Mouse (Mus musculus): Measurements from ENCODE around the gene Nrxn3. TPM values are rescaled to one million over a fixed set of nuclear protein-coding genes. Genes with fewer than 3 reads are reported as not detected.

The Nrxn3 gene
- polyA plus RNA-seq, 1 experiment from 2014 or later, result 3.7 TPM

DNA sequence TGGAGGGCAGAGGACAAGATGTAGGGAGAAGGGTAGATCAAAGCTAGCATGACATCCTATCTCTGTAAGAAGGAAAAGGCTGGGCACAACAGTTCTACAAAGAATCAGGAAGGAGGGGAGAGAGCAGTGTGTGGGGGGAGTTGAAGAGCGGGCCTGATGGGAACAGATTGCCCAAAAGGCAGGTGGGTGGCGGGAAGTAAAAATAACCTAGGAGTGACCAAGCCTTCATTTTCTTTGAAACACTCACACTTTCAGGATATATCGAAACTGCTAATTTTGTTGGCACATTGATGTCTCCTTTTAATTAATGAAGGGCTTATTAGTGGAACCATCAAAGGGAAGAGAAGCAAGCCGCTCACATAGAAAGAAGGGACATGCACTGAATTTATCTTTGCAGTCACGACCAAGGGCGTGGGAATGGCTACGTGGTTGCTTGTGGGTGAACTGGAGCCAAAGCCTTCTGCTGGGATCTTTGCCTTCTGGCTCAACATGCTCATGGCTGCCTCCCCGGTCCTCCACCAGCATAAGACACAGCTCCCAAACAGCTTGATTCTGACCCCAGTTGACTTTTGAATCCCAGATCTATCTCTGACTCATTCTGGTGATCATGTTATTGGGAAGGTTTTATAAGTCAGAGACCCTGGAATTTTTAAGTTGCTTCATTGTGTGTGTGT, 371.3 kb downstream of the Nrxn3 start:
- no peak for ATAC-seq (ENCODE audit: insufficient number of reproducible peaks, insufficient read depth, low FRiP score, low TSS enrichment)
- H3K27ac ChIP-seq, result no peak overlapping the region
- 83% methylated on average over 8 of the region's 8 CpGs for WGBS

DNA sequence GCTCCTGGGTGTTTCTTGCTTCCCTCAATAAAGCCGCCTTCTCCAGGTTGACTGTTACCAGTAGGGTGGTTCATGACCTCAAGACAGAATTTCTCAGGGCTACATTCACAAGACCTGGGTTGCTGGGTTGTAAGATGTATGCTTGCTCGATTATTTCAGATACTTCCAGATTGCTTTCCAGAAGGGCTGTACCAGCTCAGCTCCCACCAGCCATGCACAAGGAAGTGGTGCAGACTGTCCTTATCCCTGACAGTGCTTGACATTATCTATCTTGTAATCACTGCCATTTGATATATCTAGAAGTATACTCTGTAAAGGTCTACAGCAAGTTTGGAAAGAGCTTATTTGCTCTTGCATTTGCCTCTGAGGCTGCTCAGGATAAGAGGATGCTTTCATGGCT, 374.9 kb downstream of the Nrxn3 start:
- Histone ChIP-seq H3K9me3 (no peaks in the 10 kb centered on the region), H3K4me1 (no peaks in the 10 kb centered on the region), H3K4me3 (no peak overlapping the region), H3K27ac (no peak overlapping the region), H3K27me3 (no peaks in the 10 kb centered on the region), H3K9ac (no peak overlapping the region), H3K36me3 (no peaks in the 10 kb centered on the region), H3K4me2 (replicated peaks) (no peak overlapping the region)
- no peak for ATAC-seq (ENCODE audit: insufficient number of reproducible peaks, insufficient read depth, low FRiP score, low TSS enrichment)
- WGBS, result 80% methylated on average over 2 of the region's 2 CpGs

More for the DNA sequence above, 371.3 kb downstream of the Nrxn3 start:
- H3K9me3 ChIP-seq, result no peaks in the 10 kb centered on the region
- no peak overlapping the region for H3K4me2 ChIP-seq (replicated peaks)
- no peak overlapping the region for H3K4me3 ChIP-seq
- no peaks in the 10 kb centered on the region for H3K36me3 ChIP-seq
- H3K4me1 ChIP-seq, result no peaks in the 10 kb centered on the region
- no peaks in the 10 kb centered on the region for H3K27me3 ChIP-seq
- no peak overlapping the region for H3K9ac ChIP-seq

GRCm38 (mm10) chr12:89106029-89106733, 383.5 kb downstream of the Nrxn3 start:
- Histone ChIP-seq H3K9me3 (no peaks in the 10 kb centered on the region), H3K4me1 (no peaks in the 10 kb centered on the region), H3K27ac (no peak overlapping the region), H3K4me2 (replicated peaks) (peak overlapping the region; percentile 22; the same call in 1 of the 2 replicates), H3K27me3 (no peaks in the 10 kb centered on the region), H3K4me3 (no peak overlapping the region), H3K9ac (no peak overlapping the region), H3K36me3 (no peaks in the 10 kb centered on the region)
- 17% methylated on average over 9 of the region's 9 CpGs for WGBS
- ATAC-seq (ENCODE audit: insufficient number of reproducible peaks, insufficient read depth, low FRiP score, low TSS enrichment), result 0 out of 2 replicates have a peak, but pooled peaks have one; percentile 52

- WGBS, result 64% methylated on average over 6 of the region's 6 CpGs
- no peaks in the 10 kb centered on the region for H3K36me3 ChIP-seq
- no peaks in the 10 kb centered on the region for H3K4me1 ChIP-seq
- no peak overlapping the region for H3K9ac ChIP-seq
- no peaks in the 10 kb centered on the region for H3K9me3 ChIP-seq
- no peak overlapping the region for H3K4me3 ChIP-seq
- no peaks in the 10 kb centered on the region for H3K27me3 ChIP-seq
- no peak overlapping the region for H3K27ac ChIP-seq
- no peak for ATAC-seq (ENCODE audit: insufficient number of reproducible peaks, insufficient read depth, low FRiP score, low TSS enrichment)
- no peak overlapping the region for H3K4me2 ChIP-seq (replicated peaks)
Observed at GRCm38 (mm10) chr12:89106881-89107584, 384.4 kb downstream of the Nrxn3 start.

GRCm38 (mm10) chr12:89109779-89110335, 387.2 kb downstream of the Nrxn3 start:
- no peaks in the 10 kb centered on the region for H3K9me3 ChIP-seq
- no peak overlapping the region for H3K4me3 ChIP-seq
- H3K9ac ChIP-seq, result no peak overlapping the region
- no peaks in the 10 kb centered on the region for H3K4me1 ChIP-seq
- no peak for ATAC-seq (ENCODE audit: insufficient number of reproducible peaks, insufficient read depth, low FRiP score, low TSS enrichment)
- no peaks in the 10 kb centered on the region for H3K27me3 ChIP-seq
- H3K27ac ChIP-seq, result no peak overlapping the region
- 69% methylated on average over 7 of the region's 7 CpGs for WGBS
- H3K36me3 ChIP-seq, result no peaks in the 10 kb centered on the region
- H3K4me2 ChIP-seq (replicated peaks), result no peak overlapping the region

- no peaks in the 10 kb centered on the region for H3K27me3 ChIP-seq
- H3K9me3 ChIP-seq, result no peaks in the 10 kb centered on the region
- H3K4me1 ChIP-seq, result no peaks in the 10 kb centered on the region
- WGBS, result 74% methylated on average over 4 of the region's 4 CpGs
- H3K9ac ChIP-seq, result no peak overlapping the region
- H3K27ac ChIP-seq, result no peak overlapping the region
- H3K4me3 ChIP-seq, result no peak overlapping the region
- ATAC-seq (ENCODE audit: insufficient number of reproducible peaks, insufficient read depth, low FRiP score, low TSS enrichment), result no peak
- no peak overlapping the region for H3K4me2 ChIP-seq (replicated peaks)
- H3K36me3 ChIP-seq, result no peaks in the 10 kb centered on the region
Observed at GRCm38 (mm10) chr12:89128602-89129001, 405.9 kb downstream of the Nrxn3 start.

DNA sequence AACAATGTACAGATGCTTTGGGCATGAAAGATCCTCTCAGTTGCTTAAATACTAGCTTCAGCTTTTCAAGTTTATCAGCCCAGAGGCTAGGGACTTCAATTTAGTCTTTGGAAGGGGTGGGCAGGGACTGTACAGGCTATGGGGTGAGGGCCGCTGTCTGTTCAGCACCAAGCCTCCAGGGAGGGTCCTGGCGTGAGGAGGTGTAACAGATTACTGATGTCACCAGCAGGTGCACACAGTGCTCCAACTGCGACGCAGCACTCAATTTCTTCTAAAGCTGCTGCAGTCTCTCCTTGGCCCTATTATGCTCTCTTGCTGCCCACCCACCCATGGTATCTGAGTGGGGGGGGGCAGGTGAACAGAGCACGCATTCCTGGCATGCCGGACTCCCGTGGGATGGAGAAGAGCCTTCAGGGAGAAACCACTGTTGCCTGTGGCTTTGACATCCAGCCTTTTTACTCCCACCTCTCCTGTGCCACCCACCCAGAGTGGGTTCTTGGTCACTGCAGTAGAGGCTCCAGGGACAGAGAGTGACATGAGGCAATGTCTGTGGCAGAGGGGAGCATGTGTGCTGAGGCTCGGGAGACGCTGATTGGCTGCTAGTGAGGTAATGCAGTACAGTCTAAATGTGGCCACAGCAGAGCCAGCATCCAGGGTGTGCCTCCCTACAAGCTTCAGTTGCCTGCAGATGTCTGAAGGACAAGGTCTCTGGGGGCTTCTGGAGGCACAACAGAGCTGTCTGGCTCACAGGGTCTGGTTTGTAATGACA, 406.6 kb downstream of the Nrxn3 start:
- H3K9ac ChIP-seq, result no peak overlapping the region
- H3K4me3 ChIP-seq, result no peak overlapping the region
- no peaks in the 10 kb centered on the region for H3K27me3 ChIP-seq
- no peak overlapping the region for H3K4me2 ChIP-seq (replicated peaks)
- H3K4me1 ChIP-seq, result no peaks in the 10 kb centered on the region
- WGBS, result 60% methylated on average over 9 of the region's 9 CpGs
- no peak overlapping the region for H3K27ac ChIP-seq
- H3K36me3 ChIP-seq, result no peaks in the 10 kb centered on the region
- H3K9me3 ChIP-seq, result no peaks in the 10 kb centered on the region
- no peak for ATAC-seq (ENCODE audit: insufficient number of reproducible peaks, insufficient read depth, low FRiP score, low TSS enrichment)

- ATAC-seq (ENCODE audit: insufficient number of reproducible peaks, insufficient read depth, low FRiP score, low TSS enrichment), result no peak
Observed at GRCm38 (mm10) chr12:89134333-89134732, 411.7 kb downstream of the Nrxn3 start.

DNA sequence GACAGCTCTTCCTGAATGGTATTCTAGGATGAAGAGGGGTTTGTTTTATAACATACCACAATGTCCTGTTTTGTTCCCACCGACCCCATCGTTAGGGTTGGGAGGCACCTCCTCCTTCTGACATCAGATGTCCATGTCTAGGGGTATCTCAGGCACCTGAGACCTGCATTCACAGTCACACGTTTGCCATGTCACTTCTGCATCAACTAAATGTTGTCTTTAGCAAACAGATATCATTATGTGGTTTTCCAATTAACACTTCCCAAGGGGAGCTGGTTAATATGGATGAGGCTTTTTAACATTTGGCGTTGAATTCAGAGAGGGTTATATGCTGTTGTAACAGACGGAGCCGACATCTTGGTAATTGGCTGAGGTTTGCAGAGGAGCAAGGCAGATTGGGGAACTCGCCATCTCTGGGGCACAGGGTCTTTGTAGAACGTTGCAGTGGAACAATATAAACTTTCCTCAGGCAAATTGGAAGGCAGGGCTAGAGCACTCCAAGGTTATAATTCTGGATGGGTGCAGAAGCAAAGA, 412.2 kb downstream of the Nrxn3 start:
- Histone ChIP-seq H3K9ac (no peak overlapping the region), H3K4me1 (no peaks in the 10 kb centered on the region), H3K36me3 (no peaks in the 10 kb centered on the region), H3K9me3 (no peaks in the 10 kb centered on the region), H3K27me3 (no peaks in the 10 kb centered on the region), H3K27ac (no peak overlapping the region), H3K4me2 (replicated peaks) (no peak overlapping the region), H3K4me3 (no peak overlapping the region)
- no peak for ATAC-seq (ENCODE audit: insufficient number of reproducible peaks, insufficient read depth, low FRiP score, low TSS enrichment)
- 69% methylated on average over 8 of the region's 8 CpGs for WGBS

More at GRCm38 (mm10) chr12:89134333-89134732, 411.7 kb downstream of the Nrxn3 start:
- H3K27ac ChIP-seq, result no peak overlapping the region
- H3K9ac ChIP-seq, result no peak overlapping the region
- WGBS, result 75% methylated on average over 2 of the region's 2 CpGs
- no peaks in the 10 kb centered on the region for H3K9me3 ChIP-seq
- H3K36me3 ChIP-seq, result no peaks in the 10 kb centered on the region
- H3K4me3 ChIP-seq, result no peak overlapping the region
- H3K27me3 ChIP-seq, result no peaks in the 10 kb centered on the region
- H3K4me1 ChIP-seq, result no peaks in the 10 kb centered on the region
- H3K4me2 ChIP-seq (replicated peaks), result no peak overlapping the region

DNA sequence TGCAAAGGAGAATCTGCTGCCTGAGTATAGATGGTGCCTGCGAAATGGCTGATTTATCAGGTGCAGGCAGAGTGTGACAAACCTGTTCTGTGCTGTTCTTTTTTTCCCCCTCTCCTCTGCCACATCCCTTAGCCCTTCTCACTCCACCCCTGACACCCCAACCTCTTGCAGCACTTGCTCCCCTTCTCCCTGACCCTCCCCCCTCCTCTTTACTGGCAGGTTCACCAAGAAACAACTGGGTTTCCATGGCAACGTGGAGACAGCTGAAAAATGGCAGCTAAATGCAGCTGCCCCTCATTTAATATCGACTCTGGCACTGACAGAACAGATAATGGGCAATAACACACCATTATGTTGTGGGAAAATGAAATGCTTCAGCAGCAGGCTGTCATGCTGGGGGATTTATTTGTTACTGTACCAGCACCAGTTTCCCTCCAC, 426.3 kb downstream of the Nrxn3 start:
- Histone ChIP-seq H3K9me3 (no peaks in the 10 kb centered on the region), H3K36me3 (no peaks in the 10 kb centered on the region), H3K4me3 (no peak overlapping the region), H3K4me1 (peaks cover 3% of the 10 kb centered on the region; the same call in 1 of the 2 replicates), H3K27me3 (no peaks in the 10 kb centered on the region), H3K9ac (no peak overlapping the region), H3K27ac (no peak overlapping the region), H3K4me2 (replicated peaks) (no peak overlapping the region)
- ATAC-seq (ENCODE audit: insufficient number of reproducible peaks, insufficient read depth, low FRiP score, low TSS enrichment), result no peak
- 26% methylated on average over 3 of the region's 3 CpGs for WGBS

- no peak overlapping the region for H3K4me2 ChIP-seq (replicated peaks)
- H3K36me3 ChIP-seq, result no peaks in the 10 kb centered on the region
- H3K9ac ChIP-seq, result no peak overlapping the region
- no peaks in the 10 kb centered on the region for H3K9me3 ChIP-seq
- H3K4me1 ChIP-seq, result peaks cover 3% of the 10 kb centered on the region; the same call in 1 of the 2 replicates
- no peaks in the 10 kb centered on the region for H3K27me3 ChIP-seq
- H3K27ac ChIP-seq, result no peak overlapping the region
- H3K4me3 ChIP-seq, result no peak overlapping the region
- 63% methylated on average over 2 of the region's 2 CpGs for WGBS
- ATAC-seq (ENCODE audit: insufficient number of reproducible peaks, insufficient read depth, low FRiP score, low TSS enrichment), result no peak
Observed at GRCm38 (mm10) chr12:89149455-89149854, 426.8 kb downstream of the Nrxn3 start.
